Mouse (Mus musculus) forebrain, embryonic 15.5 days (tissue): ENCODE results near the gene Otulin. TPM values are rescaled to one million over a fixed set of nuclear protein-coding genes. Genes with fewer than 3 reads are reported as not detected.

Experiments
- ATAC-seq: fragments of 200-750 bp; cut with Nextera tagmentation; replicated peaks from 2 replicates; pipeline ENCODE4 v1.8.0; 2017; ENCODE audit warnings: mild to moderate bottlenecking, moderate TSS enrichment, moderate library complexity
- H3K27ac ChIP-seq: fragments of 300-500 bp; sonication (generic); replicated peaks from 2 replicates; pipeline ENCODE4 v1.5.1; 2015; ENCODE audit warnings: mild to moderate bottlenecking, inconsistent platforms
- H3K27me3 ChIP-seq: fragments of 300-500 bp; sonication (generic); 2 replicates; pipeline ENCODE4 v1.6.1; 2015; ENCODE audit warnings: inconsistent platforms
- H3K36me3 ChIP-seq: fragments of 300-500 bp; sonication (generic); 2 replicates; pipeline ENCODE4 v1.6.1; 2015; ENCODE audit warnings: mild to moderate bottlenecking, inconsistent platforms
- H3K4me1 ChIP-seq: fragments of 300-500 bp; sonication (generic); 2 replicates; pipeline ENCODE4 v1.6.1; 2015; ENCODE audit warnings: inconsistent platforms
- H3K4me2 ChIP-seq: fragments of 300-500 bp; sonication (generic); replicated peaks from 2 replicates; pipeline ENCODE4 v1.6.1; 2015; ENCODE audit warnings: mild to moderate bottlenecking, inconsistent platforms
- H3K4me3 ChIP-seq: fragments of 300-500 bp; sonication (generic); 2 replicates; pipeline ENCODE4 v1.5.1; 2015; ENCODE audit warnings: mild to moderate bottlenecking, inconsistent platforms
- H3K9ac ChIP-seq: fragments of 300-500 bp; sonication (generic); replicated peaks from 2 replicates; pipeline ENCODE4 v1.6.1; 2015; ENCODE audit warnings: mild to moderate bottlenecking, inconsistent platforms
- H3K9me3 ChIP-seq: fragments of 300-500 bp; sonication (generic); 2 replicates; pipeline ENCODE4 v1.6.1; 2016; ENCODE audit warnings: inconsistent platforms
- WGBS: fragments of 180-500 bp; shearing (Covaris S2); methylation state at CpG from one replicate; pipeline ENCODE4 v1.1.7; 2015; ENCODE audit warnings: mixed read lengths; 5-methylcytosine and 5-hydroxymethylcytosine counted together
- polyA plus RNA-seq: library from polyadenylated mRNA; unstranded; fragments of >200 nt; fragmentation: Nextera tagmentation; extraction: Ambion mirVana; gene quantifications from 2 replicates; pipeline ENCODE4 v1.2.1, GENCODE M21; 2015

Gene Otulin
- polyA plus RNA-seq, 1 experiment from 2014 or later, result 30.7 TPM

- no peak overlapping the region for H3K4me3 ChIP-seq
- no peak for ATAC-seq
- H3K9me3 ChIP-seq, result no peaks in the 10 kb centered on the region
- no peak overlapping the region for H3K9ac ChIP-seq
- no peaks in the 10 kb centered on the region for H3K27me3 ChIP-seq
- H3K4me2 ChIP-seq, result no peak overlapping the region
- no peaks in the 10 kb centered on the region for H3K36me3 ChIP-seq
- H3K4me1 ChIP-seq, result peaks cover 4% of the 10 kb centered on the region; the same call in 1 of the 2 replicates
- no peak overlapping the region for H3K27ac ChIP-seq
- WGBS, result 82% methylated on average over 20 of the region's 20 CpGs
Observed at GRCm38 (mm10) chr15:27503801-27504730, 126.4 kb downstream of the Otulin start.

- Histone ChIP-seq H3K4me3 (no peak overlapping the region), H3K27ac (no peak overlapping the region), H3K9me3 (no peaks in the 10 kb centered on the region), H3K9ac (no peak overlapping the region), H3K4me2 (no peak overlapping the region), H3K4me1 (peaks cover 4% of the 10 kb centered on the region; the same call in 1 of the 2 replicates), H3K36me3 (no peaks in the 10 kb centered on the region), H3K27me3 (no peaks in the 10 kb centered on the region)
- no peak for ATAC-seq
- WGBS, result 80% methylated on average over 9 of the region's 9 CpGs
Observed at GRCm38 (mm10) chr15:27503221-27503620, 127.3 kb downstream of the Otulin start.

- Histone ChIP-seq H3K27me3 (no peaks in the 10 kb centered on the region), H3K27ac (no peak overlapping the region), H3K36me3 (no peaks in the 10 kb centered on the region), H3K4me1 (peaks cover 4% of the 10 kb centered on the region; the same call in 1 of the 2 replicates), H3K9me3 (no peaks in the 10 kb centered on the region), H3K4me2 (no peak overlapping the region), H3K4me3 (no peak overlapping the region), H3K9ac (no peak overlapping the region)
- 87% methylated on average over 13 of the region's 13 CpGs for WGBS
- ATAC-seq, result no peak
Observed at GRCm38 (mm10) chr15:27502338-27502737, 128.2 kb downstream of the Otulin start.

DNA sequence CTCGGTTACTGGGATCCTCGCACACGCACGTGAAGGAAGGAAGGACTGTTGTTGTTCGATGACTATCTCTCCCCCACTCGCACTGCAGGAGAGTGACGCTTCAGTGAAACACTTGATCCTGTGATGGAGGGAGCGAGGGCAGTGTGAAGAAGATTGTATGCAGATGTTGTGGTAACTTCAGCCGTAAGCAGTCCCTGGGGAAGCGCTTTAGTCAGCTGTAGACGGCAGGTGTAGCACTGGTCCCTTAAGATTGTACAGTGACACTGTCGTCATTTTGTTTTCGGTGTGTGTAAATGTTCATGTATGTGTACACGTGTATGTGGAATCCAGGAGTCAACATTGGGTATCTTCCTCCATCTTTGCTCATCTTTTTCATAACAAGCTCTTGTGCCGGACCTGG lies 130.1 kb downstream of the Otulin start:
- H3K27ac ChIP-seq, result no peak overlapping the region
- H3K9ac ChIP-seq, result no peak overlapping the region
- H3K4me1 ChIP-seq, result peaks cover 14% of the 10 kb centered on the region
- WGBS, result 88% methylated on average over 15 of the region's 15 CpGs
- H3K27me3 ChIP-seq, result no peaks in the 10 kb centered on the region
- H3K4me3 ChIP-seq, result no peak overlapping the region
- H3K4me2 ChIP-seq, result no peak overlapping the region
- no peaks in the 10 kb centered on the region for H3K36me3 ChIP-seq
- H3K9me3 ChIP-seq, result no peaks in the 10 kb centered on the region
- no peak for ATAC-seq

DNA sequence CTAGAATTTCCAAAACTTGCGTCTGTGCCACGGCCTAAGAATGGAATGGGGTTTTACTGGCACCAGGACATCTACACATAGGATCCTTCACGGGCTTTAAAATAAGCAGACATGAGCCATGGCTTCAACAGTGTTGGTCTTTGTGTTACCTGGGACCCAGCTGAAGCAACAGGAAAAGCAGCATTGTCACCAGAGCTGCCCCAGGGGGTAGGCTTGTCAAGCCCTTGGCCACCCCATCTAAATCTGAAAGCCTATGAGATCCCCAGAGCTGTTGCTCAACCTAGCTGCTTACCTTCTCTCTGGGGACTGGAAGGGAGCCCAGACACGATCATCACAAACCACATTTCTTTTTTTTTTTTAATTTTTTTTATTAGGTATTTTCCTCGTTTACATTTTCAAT lies 132.4 kb downstream of the Otulin start:
- H3K4me3 ChIP-seq, result no peak overlapping the region
- H3K4me2 ChIP-seq, result no peak overlapping the region
- H3K36me3 ChIP-seq, result no peaks in the 10 kb centered on the region
- 69% methylated on average over 5 of the region's 5 CpGs for WGBS
- no peak for ATAC-seq
- peaks cover 25% of the 10 kb centered on the region for H3K4me1 ChIP-seq
- H3K27ac ChIP-seq, result no peak overlapping the region
- H3K27me3 ChIP-seq, result no peaks in the 10 kb centered on the region
- H3K9ac ChIP-seq, result no peak overlapping the region
- no peaks in the 10 kb centered on the region for H3K9me3 ChIP-seq

DNA sequence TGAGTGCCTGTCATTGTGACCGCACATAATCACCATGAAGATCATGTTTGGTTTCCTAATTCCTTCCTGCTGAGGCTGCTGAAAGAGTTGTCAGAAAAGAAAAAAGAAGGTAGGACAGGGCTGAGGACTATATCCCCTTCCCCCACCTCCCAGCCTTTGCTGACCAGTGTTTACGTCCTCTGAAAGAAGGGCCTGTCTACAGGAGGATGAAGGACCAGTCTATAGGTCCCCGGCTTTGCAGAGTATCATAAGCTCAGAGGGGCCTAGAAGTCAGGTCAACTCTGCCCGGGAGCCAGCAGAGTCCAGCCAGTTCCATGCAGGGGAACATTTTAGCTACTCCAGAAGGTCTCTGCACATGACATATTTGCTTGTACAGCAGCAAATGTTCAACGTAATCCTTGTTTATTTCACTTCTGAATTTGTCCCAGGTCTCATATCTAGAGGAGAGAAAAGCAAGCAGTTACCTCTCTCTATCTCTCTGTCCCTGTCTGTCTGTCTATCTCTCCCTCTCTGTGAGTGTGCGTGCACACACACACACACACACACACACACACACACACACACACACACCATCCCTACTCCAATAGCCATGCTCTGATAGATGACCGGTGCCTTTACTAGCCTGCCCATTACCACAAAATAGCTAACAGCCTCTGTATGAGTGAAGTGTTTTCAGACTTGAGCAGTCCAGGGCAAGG lies 133.0 kb downstream of the Otulin start:
- 65% methylated on average over 7 of the region's 7 CpGs for WGBS
- no peak for ATAC-seq
- no peak overlapping the region for H3K9ac ChIP-seq
- H3K4me2 ChIP-seq, result no peak overlapping the region
- H3K27ac ChIP-seq, result no peak overlapping the region
- peaks cover 22% of the 10 kb centered on the region for H3K4me1 ChIP-seq
- no peak overlapping the region for H3K4me3 ChIP-seq
- H3K36me3 ChIP-seq, result no peaks in the 10 kb centered on the region
- no peaks in the 10 kb centered on the region for H3K27me3 ChIP-seq
- H3K9me3 ChIP-seq, result no peaks in the 10 kb centered on the region

- 0 out of 2 replicates have a peak, but pooled peaks have one; percentile 23 for ATAC-seq
- WGBS, result 85% methylated on average over 11 of the region's 11 CpGs
Observed at GRCm38 (mm10) chr15:27496596-27497299, 133.7 kb downstream of the Otulin start.

GRCm38 (mm10) chr15:27495981-27496401 lies 134.5 kb downstream of the Otulin start:
- Histone ChIP-seq H3K4me3 (no peak overlapping the region), H3K4me2 (no peak overlapping the region), H3K36me3 (no peaks in the 10 kb centered on the region), H3K27me3 (no peaks in the 10 kb centered on the region), H3K27ac (peak overlapping the region; percentile 44; the same call in 1 of the 2 replicates), H3K9me3 (no peaks in the 10 kb centered on the region), H3K9ac (no peak overlapping the region), H3K4me1 (peaks cover 21% of the 10 kb centered on the region)
- peak; percentile 20; the same call in 1 of the 2 replicates for ATAC-seq
- 51% methylated on average over 5 of the region's 5 CpGs for WGBS

More at GRCm38 (mm10) chr15:27496596-27497299, 133.7 kb downstream of the Otulin start:
- Histone ChIP-seq H3K9ac (no peak overlapping the region), H3K4me2 (no peak overlapping the region), H3K36me3 (no peaks in the 10 kb centered on the region), H3K4me3 (no peak overlapping the region), H3K4me1 (peaks cover 21% of the 10 kb centered on the region), H3K9me3 (no peaks in the 10 kb centered on the region), H3K27me3 (no peaks in the 10 kb centered on the region), H3K27ac (no peak overlapping the region)

DNA sequence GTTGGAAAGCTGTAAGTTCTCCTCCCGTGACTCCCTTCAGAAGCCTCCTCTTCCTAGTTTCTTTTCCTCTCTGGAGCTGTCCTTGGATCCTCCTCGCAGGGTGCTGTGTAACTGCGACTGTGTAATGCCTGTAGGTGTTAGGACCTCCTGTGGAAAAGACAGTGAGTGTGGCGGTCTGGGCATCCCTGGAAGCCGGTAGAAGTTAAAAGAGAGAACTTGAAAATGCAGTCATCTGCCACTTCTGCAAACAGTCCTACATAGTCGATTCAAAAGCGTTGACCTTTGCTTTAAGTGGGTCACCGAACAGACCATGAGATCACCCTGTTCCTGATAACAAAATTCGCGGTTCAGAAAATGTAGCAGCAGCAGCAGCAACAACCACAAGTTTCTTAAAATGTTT lies 137.0 kb downstream of the Otulin start:
- Histone ChIP-seq H3K4me2 (no peak overlapping the region), H3K9ac (no peak overlapping the region), H3K4me1 (peaks cover 26% of the 10 kb centered on the region), H3K9me3 (no peaks in the 10 kb centered on the region), H3K4me3 (no peak overlapping the region), H3K27ac (no peak overlapping the region), H3K36me3 (no peaks in the 10 kb centered on the region), H3K27me3 (no peaks in the 10 kb centered on the region)
- WGBS, result 54% methylated on average over 10 of the region's 10 CpGs
- ATAC-seq, result no peak

GRCm38 (mm10) chr15:27492734-27493133 lies 137.8 kb downstream of the Otulin start:
- WGBS, result 65% methylated on average over 1 of the region's 1 CpGs

More at GRCm38 (mm10) chr15:27492734-27493133, 137.8 kb downstream of the Otulin start:
- Histone ChIP-seq H3K27ac (no peak overlapping the region), H3K36me3 (no peaks in the 10 kb centered on the region), H3K4me3 (no peak overlapping the region), H3K9me3 (no peaks in the 10 kb centered on the region), H3K4me2 (no peak overlapping the region), H3K27me3 (no peaks in the 10 kb centered on the region), H3K9ac (no peak overlapping the region), H3K4me1 (peaks cover 33% of the 10 kb centered on the region)
- ATAC-seq, result no peak
